Mouse (Mus musculus): ENCODE measurements around the gene Epm2a.
"Not testable (repeated sequence)": the region's sequence is repeated elsewhere in the genome, so short reads cannot be mapped to it uniquely, and the experiment has no call there.

Gene Epm2a

DNA sequence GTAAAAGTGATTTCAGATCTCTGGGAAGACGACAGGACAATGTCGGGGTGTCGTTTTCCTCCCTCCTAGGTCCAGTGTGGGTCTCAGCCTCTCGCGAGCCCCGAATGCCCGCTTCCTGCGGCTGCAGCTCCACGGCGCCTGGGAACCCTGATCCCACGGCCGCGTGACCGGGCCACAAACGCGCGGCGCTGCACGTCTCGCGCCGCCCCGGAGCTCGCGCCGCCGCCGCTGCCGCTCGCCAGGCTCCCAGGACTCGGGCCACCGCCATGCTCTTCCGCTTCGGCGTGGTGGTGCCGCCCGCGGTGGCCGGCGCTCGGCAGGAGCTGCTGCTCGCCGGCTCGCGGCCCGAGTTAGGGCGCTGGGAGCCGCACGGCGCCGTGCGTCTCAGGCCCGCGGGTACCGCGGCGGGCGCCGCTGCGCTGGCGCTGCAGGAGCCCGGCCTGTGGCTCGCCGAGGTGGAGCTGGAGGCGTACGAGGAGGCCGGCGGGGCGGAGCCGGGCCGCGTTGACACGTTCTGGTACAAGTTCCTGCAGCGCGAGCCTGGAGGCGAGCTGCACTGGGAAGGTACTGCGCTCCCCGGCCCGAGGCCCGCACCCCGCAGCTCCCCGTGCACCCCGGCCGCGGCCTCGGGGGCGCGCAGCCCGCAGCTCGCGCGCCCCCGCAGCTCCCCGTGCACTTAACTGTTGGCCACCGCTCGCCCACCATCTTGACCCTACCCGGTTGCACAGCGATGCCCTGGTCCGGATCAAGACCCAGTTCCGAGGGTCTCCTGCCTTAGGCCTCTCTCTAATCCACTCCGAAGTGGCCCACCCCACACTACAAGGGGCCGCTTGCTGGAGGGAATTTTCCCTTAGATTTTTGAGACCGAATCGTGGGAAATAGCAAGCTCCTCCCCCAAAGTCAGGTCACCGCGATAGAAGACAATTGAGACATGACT, at the start of gene Epm2a:
Gene Epm2a (plus strand): TSS at position 200 of the 937 bp plus-strand sequence.
- peak; percentile 30 for DNase-seq (ENCODE audit: low spot score)

GRCm38 (mm10) chr10:11298418-11298817, 44.8 kb upstream of the Epm2a start:
- DNase-seq (ENCODE audit: low spot score), result no peak

GRCm38 (mm10) chr10:11305365-11306053, 37.7 kb upstream of the Epm2a start:
- DNase-seq (ENCODE audit: low spot score), result no peak

DNA sequence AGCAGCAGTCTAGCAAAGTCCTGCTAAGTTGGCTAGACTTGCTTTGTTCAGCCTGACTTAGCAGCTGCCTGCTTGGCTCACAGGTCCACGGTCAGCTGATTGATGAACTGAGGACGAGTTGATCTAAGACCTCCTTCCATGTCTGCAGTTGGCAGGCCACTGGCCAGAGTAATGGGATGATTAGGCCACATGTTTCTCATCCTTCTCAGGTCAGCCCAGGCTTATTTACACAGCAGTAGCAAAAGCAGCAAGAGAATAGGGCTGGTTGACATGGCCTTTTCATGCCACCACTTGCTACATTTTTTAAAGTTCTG, 37.2 kb upstream of the Epm2a start:
- DNase-seq (ENCODE audit: low spot score), result no peak

GRCm38 (mm10) chr10:11309866-11310265, 33.3 kb upstream of the Epm2a start:
- no peak for DNase-seq (ENCODE audit: low spot score)

DNA sequence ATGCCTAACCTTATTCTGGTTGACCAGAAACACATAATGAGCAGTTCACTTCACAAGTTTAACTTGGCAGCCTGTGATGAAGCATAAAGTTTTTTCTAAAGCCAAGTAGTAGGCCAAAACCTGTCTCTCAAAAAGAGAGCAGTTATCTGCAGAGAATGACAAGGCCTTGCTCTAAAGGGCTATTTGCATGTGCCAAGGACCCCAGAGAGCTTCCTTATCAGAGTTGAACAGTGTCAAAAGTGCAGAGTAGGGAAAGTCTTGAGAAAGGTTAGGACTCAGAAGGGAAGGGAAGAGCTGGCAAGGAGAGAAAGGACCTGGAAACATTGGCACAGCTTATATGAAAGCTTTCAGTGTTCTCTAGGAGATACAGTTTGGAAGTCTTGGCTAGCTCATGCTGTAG, 32.7 kb upstream of the Epm2a start:
- DNase-seq (ENCODE audit: low spot score), result no peak

- not testable (repeated sequence) for DNase-seq (ENCODE audit: low spot score)
These were observed 25.2 kb upstream of the Epm2a start for GRCm38 (mm10) chr10:11317856-11318454.

DNA sequence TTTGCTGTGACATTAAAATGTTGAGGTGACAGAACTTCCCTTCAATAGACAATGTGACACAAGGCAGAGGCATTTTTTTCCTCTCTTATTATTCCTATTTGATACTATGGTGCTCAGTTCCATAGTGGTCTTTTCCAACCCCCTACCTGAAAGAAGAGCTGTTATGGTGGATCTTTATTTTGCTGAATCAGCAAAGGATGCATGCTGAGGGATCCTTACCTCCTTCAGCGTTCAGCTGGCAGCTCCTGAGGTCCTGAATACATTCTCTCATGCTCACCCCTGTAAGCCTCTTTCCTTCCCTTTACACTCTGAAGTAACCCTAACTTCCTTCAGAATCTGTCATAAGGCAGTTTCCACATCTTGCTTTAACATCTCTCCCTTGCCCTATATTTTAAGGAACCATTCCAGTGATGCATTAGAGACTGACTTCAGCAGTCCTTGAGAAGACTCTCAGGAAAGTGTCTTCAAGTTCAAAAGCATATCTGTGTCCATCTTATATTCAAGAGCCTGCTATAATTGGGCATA, 23.7 kb upstream of the Epm2a start:
- no peak for DNase-seq (ENCODE audit: low spot score)

DNA sequence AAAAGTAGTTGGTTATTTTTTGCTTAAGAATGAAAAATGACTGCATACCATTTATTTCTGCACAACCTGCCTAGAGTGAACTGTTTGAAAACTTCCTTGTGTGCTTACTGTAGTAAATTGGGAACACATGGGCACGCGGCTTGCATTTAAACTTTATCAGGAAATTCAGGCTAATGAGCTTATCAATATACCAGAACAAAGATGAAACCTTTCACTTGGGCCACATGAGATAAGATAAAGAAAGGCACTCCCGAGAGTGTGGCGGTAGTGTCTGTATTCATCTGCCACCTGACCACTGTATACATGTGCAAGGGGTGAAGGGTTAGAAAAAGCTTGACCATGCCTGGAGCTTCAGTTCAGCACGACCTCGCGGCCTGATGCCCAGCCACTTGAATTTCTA, 20.9 kb upstream of the Epm2a start:
- no peak for DNase-seq (ENCODE audit: low spot score)

DNA sequence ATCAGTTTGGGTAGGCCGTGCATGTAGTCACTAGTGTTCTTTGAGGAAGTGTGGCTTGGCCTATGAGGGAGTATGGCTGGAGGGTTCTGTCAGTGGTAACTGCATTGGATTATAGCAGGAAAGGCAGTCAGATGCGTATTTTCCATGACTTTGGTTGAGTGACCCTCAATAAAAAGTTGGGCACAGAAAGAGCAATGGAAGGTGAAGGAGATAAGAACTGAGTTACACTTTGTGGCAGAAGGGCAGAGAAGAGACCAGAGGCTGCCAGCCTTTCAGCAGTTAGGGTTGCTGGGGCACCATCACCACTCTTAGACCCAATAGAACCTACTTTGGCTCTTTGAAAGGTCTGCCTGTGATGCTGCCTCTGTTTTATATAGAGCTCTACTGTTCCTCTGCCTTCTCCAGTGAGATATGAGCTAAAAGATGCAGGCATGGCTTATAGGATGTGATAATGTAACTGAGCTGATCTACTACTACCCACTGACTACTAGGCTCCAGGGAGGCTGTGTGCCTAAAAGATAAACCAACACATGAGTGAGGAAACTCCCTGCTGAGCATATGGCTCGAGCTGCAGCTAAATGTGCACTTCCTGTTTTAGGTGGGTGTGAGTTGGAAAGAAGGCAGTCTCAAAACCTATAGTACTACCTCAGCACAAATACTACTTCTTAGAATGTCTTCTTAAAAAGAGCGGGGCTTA, 19.9 kb upstream of the Epm2a start:
- no peak for DNase-seq (ENCODE audit: low spot score)

DNA sequence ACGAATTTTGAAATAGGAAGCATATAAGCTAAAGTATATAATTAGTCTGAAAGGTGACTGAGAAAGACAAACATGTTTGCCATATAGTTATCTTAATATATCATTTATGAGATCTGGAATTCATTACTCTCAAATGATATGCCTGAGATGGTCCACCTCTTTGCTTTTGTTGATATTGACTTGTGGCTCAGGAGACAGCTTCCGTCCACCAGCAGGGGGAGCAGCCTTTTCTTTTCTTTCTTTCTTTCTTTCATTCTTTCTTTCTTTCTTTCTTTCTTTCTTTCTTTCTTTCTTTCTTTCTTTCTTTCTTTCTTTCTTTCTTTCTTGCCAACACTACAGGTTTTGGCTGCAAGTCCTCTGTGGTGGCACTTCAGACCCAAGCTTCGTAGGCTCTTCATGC, 16.7 kb upstream of the Epm2a start:
- DNase-seq (ENCODE audit: low spot score), result no peak

- DNase-seq (ENCODE audit: low spot score), result no peak
These were observed 1.6 kb downstream of the Epm2a start for GRCm38 (mm10) chr10:11344536-11345468.

- not testable (repeated sequence) for DNase-seq (ENCODE audit: low spot score)
These were observed 7.2 kb downstream of the Epm2a start for GRCm38 (mm10) chr10:11350243-11350974.

DNA sequence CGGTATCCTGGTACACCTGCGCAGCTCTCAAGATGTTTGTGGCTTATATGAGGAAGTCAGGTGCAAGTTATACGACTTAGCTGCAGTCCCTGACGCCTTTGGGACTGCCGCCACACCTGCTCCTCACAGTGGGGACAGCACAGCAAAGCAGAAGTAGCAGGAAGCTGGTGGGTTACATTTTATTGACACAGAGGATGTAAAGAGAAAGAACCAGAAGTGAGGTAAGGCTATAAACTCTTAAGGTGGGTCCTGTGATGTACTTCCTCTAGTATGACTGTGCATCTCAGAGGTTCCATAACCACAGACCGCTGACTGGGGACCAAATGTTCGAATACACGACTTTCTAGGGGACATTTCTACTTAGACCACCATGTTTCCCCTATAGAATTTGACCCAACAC, 11.4 kb downstream of the Epm2a start:
- no peak for DNase-seq (ENCODE audit: low spot score)

- DNase-seq (ENCODE audit: low spot score), result peak; percentile 57
These were observed 18.9 kb downstream of the Epm2a start for GRCm38 (mm10) chr10:11361985-11362692.

DNA sequence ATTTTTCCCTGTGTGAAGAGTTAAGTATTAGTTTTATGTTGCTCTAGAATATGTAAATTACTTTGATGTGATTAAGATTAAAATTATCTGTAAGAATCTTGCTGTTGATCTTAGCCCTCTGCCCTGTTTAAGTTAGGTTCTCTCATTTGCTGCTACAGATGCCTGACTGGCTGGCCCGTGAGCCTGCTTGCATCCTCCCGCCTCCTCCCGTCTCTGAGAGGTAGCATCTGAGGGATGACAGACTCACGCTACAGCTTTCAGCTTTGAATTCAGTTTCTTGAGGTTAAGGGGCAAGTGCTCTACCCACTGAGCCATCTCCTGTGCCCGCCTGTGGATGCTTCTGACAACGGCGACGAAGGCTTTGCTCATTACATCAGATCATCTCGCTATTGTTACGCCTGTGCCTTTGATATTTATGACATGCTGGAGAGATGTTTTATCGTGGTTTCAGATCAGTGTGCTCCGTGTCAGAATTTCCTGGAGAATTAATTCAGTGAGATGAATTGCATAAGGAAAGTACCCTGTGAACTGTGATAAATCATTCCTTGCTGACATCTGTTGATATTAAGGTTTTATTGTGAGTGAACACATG, 19.8 kb downstream of the Epm2a start:
- DNase-seq (ENCODE audit: low spot score), result no peak

DNA sequence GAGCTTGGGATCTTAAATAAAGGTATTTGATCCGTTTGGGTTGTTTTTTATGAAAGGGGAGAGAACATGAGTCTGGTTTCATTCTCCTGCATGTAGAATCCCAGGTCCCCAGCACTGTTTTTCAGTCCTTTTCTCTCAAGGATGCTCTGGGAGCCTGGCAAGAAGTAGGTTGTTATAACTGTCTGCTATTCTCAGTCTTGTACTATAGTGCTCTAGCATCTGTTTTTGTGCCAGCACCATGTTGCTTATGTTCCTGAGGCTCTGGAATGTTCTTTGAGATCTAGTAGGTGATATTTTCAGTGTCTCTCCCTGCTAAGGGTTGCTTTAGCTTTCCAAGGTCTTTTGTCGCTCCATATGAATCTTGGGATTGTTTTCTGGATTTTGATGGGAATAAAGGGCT, 38.1 kb downstream of the Epm2a start:
- no peak for DNase-seq (ENCODE audit: low spot score)

GRCm38 (mm10) chr10:11410926-11411325, 67.7 kb downstream of the Epm2a start:
- DNase-seq (ENCODE audit: low spot score), result no peak

GRCm38 (mm10) chr10:11420071-11420470, 76.9 kb downstream of the Epm2a start:
- DNase-seq (ENCODE audit: low spot score), result peak; percentile 16
